ENCODE assay signal across 17 mouse cellular contexts in genomic region chr5:136806379-136807056, GRCm38 (mm10).
DNase-seq lines count a peak whose midpoint lies in the region; ATAC-seq and TF ChIP-seq lines count a peak whose summit lies in the region.
"Had no signal": no experiment of that assay in that cellular context is flagged by ENCODE, and none has a peak within 500 bp of the region (broad histone marks: within the 10 kb centered on the region; RNA-seq: fewer than 3 reads in every experiment).

No protein-coding gene starts in this region.

- H3K9ac ChIP-seq in liver, postnatal 0 days (replicated peaks), result no peak overlapping the region
- no peak overlapping the region for H3K9ac ChIP-seq in liver, embryonic 12.5 days
- no peak overlapping the region for H3K9ac ChIP-seq in limb, embryonic 15.5 days
- H3K9ac ChIP-seq in midbrain, embryonic 14.5 days (replicated peaks; ENCODE audit: low read length), result no peak overlapping the region
- H3K9ac ChIP-seq: forebrain, embryonic 13.5 days; liver, embryonic 13.5 days had no signal

- no peaks in the 10 kb centered on the region for H3K9me3 ChIP-seq in heart, embryonic 10.5 days
- no peaks in the 10 kb centered on the region for H3K9me3 ChIP-seq in liver, postnatal 0 days (ENCODE audit: low read length)
- H3K9me3 ChIP-seq in liver, embryonic 12.5 days (replicated peaks), result no peaks in the 10 kb centered on the region
- H3K9me3 ChIP-seq in limb, embryonic 15.5 days, result no peaks in the 10 kb centered on the region
- no peaks in the 10 kb centered on the region for H3K9me3 ChIP-seq in midbrain, embryonic 14.5 days (ENCODE audit: control insufficient read depth, low read length)
- H3K9me3 ChIP-seq: forebrain, embryonic 13.5 days; liver, embryonic 13.5 days; midbrain, embryonic 10.5 days had no signal

- 0 out of 2 replicates have a peak overlapping the region, but pooled peaks have one; percentile 17 for H3K27ac ChIP-seq in heart, embryonic 10.5 days
- H3K27ac ChIP-seq in liver, postnatal 0 days (ENCODE audit: low read depth), result no peak overlapping the region
- H3K27ac ChIP-seq in liver, embryonic 12.5 days, result no peak overlapping the region
- H3K27ac ChIP-seq in limb, embryonic 15.5 days, result peak overlapping the region; percentile 34; the same call in 1 of the 2 replicates
- no peak overlapping the region for H3K27ac ChIP-seq in midbrain, embryonic 14.5 days (replicated peaks; ENCODE audit: low read depth, low read length)
- H3K27ac ChIP-seq: forebrain, embryonic 13.5 days; liver, embryonic 13.5 days; midbrain, embryonic 10.5 days had no signal

- peaks cover 40% of the 10 kb centered on the region for H3K4me1 ChIP-seq in heart, embryonic 10.5 days
- no peaks in the 10 kb centered on the region for H3K4me1 ChIP-seq in liver, postnatal 0 days (ENCODE audit: insufficient read depth)
- H3K4me1 ChIP-seq in liver, embryonic 12.5 days, result 0 out of 2 replicates have a peak, but pooled peaks cover 12% of the 10 kb centered on the region
- peaks cover 67% of the 10 kb centered on the region for H3K4me1 ChIP-seq in limb, embryonic 15.5 days
- 0 out of 2 replicates have a peak, but pooled peaks cover 7% of the 10 kb centered on the region for H3K4me1 ChIP-seq in midbrain, embryonic 14.5 days (ENCODE audit: control insufficient read depth, insufficient read depth, low read length)

- no peaks in the 10 kb centered on the region for H3K36me3 ChIP-seq in heart, embryonic 10.5 days
- no peaks in the 10 kb centered on the region for H3K36me3 ChIP-seq in liver, postnatal 0 days (replicated peaks; ENCODE audit: insufficient read depth, low read length)
- H3K36me3 ChIP-seq in liver, embryonic 12.5 days, result no peaks in the 10 kb centered on the region
- no peaks in the 10 kb centered on the region for H3K36me3 ChIP-seq in limb, embryonic 15.5 days
- no peaks in the 10 kb centered on the region for H3K36me3 ChIP-seq in midbrain, embryonic 14.5 days (ENCODE audit: control insufficient read depth, insufficient read depth, low read length)
- H3K36me3 ChIP-seq: liver, embryonic 13.5 days; midbrain, embryonic 10.5 days had no signal

- ATAC-seq in liver, postnatal 0 days, result peak; percentile 72
- no peak for ATAC-seq in liver, embryonic 12.5 days
- no peak for ATAC-seq in limb, embryonic 15.5 days (ENCODE audit: insufficient number of reproducible peaks, low FRiP score, low TSS enrichment, low read depth)
- no peak for ATAC-seq in midbrain, embryonic 14.5 days (ENCODE audit: low FRiP score, low TSS enrichment)
- ATAC-seq: activated CD4-positive, CD25-positive, alpha-beta regulatory T cell, adult 4 months; forebrain, embryonic 13.5 days; inflammation-experienced regulatory T-cells, adult 6 months had no signal

- H3K4me3 ChIP-seq in heart, embryonic 10.5 days, result no peak overlapping the region
- no peak overlapping the region for H3K4me3 ChIP-seq in liver, postnatal 0 days (ENCODE audit: low read depth, low read length)
- H3K4me3 ChIP-seq in liver, embryonic 12.5 days, result no peak overlapping the region
- H3K4me3 ChIP-seq in limb, embryonic 15.5 days, result no peak overlapping the region
- no peak overlapping the region for H3K4me3 ChIP-seq in midbrain, embryonic 14.5 days (replicated peaks; ENCODE audit: low read depth, low read length)
- H3K4me3 ChIP-seq: forebrain, embryonic 13.5 days; liver, embryonic 13.5 days; midbrain, embryonic 10.5 days; myocyte had no signal

- no peak for DNase-seq in heart, embryonic 10.5 days (ENCODE audit: low spot score)
- no peak for DNase-seq in heart, adult 8-10 months (ENCODE audit: low spot score)
- no peak for DNase-seq in liver, postnatal 0 days
- DNase-seq in forelimb bud, embryonic 11.5 days (ENCODE audit: low read depth, low spot score), result peak; percentile 47
- no peak for DNase-seq in kidney, postnatal 25 days
- DNase-seq in midbrain, embryonic 14.5 days, result no peak
- DNase-seq: cerebellum, postnatal 25 days; liver, embryonic 13.5 days; right cerebral cortex, postnatal 25 days; thymus, postnatal 25 days had no signal

- no peak overlapping the region for H3K4me2 ChIP-seq in liver, postnatal 0 days (ENCODE audit: low read depth, low read length)
- H3K4me2 ChIP-seq in liver, embryonic 12.5 days, result no peak overlapping the region
- H3K4me2 ChIP-seq in limb, embryonic 15.5 days, result no peak overlapping the region
- no peak overlapping the region for H3K4me2 ChIP-seq in midbrain, embryonic 14.5 days (ENCODE audit: low read length)
- H3K4me2 ChIP-seq: forebrain, embryonic 13.5 days; liver, embryonic 13.5 days had no signal

- peaks cover 39% of the 10 kb centered on the region; the same call in 1 of the 2 replicates for H3K27me3 ChIP-seq in heart, embryonic 10.5 days (ENCODE audit: insufficient read depth, poor library complexity, severe bottlenecking)
- no peaks in the 10 kb centered on the region for H3K27me3 ChIP-seq in liver, postnatal 0 days (ENCODE audit: insufficient read depth, low read length)
- H3K27me3 ChIP-seq in liver, embryonic 12.5 days (replicated peaks), result 0 out of 2 replicates have a peak, but pooled peaks cover 4% of the 10 kb centered on the region
- H3K27me3 ChIP-seq in limb, embryonic 15.5 days, result no peaks in the 10 kb centered on the region
- no peaks in the 10 kb centered on the region for H3K27me3 ChIP-seq in midbrain, embryonic 14.5 days (ENCODE audit: control insufficient read depth, insufficient read depth, low read length)
- H3K27me3 ChIP-seq: forebrain, embryonic 13.5 days; liver, embryonic 13.5 days had no signal

- no peak for TF ChIP-seq CTCF in liver, postnatal 0 days (IDR thresholded peaks at IDR 0.05; ENCODE audit: low read depth)

- 52% methylated on average over 16 of the region's 16 CpGs for WGBS in heart, embryonic 10.5 days
- 63% methylated on average over 16 of the region's 16 CpGs for WGBS in liver, postnatal 0 days (ENCODE audit: insufficient replicate concordance)
- WGBS in liver, embryonic 12.5 days (ENCODE audit: insufficient replicate concordance), result 61% methylated on average over 16 of the region's 16 CpGs
- WGBS in limb, embryonic 15.5 days, result 23% methylated on average over 16 of the region's 16 CpGs
- 79% methylated on average over 16 of the region's 16 CpGs for WGBS in midbrain, embryonic 14.5 days

- no peak for TF ChIP-seq EP300 in liver, postnatal 0 days (IDR thresholded peaks at IDR 0.05; ENCODE audit: low read depth)

Comparison
In these comparisons a context has a peak if more than half of its experiments do, and no peak if none do; other contexts are left out.
1. H3K27ac ChIP-seq: peak in heart, embryonic 10.5 days (single experiment) and limb, embryonic 15.5 days (single experiment); none in liver, postnatal 0 days (single experiment), liver, embryonic 12.5 days (single experiment) and midbrain, embryonic 14.5 days (single experiment).